Mouse (Mus musculus) lung, embryonic 14.5 days (tissue): ENCODE data around the gene Wdr3. TPM values are rescaled to one million over a fixed set of nuclear protein-coding genes. Genes with fewer than 3 reads are reported as not detected.

Source experiments
- ATAC-seq: fragments of 200-750 bp; cut with Nextera tagmentation; 2 replicates; pipeline ENCODE4 v1.8.0; 2017; ENCODE audit warnings: mild to moderate bottlenecking, moderate TSS enrichment, moderate library complexity; ENCODE audit not compliant: insufficient read depth
- DNase-seq: peaks from one replicate; pipeline ENCODE4 v3.0.0-alpha.2; 2015
- H3K27ac ChIP-seq: fragments of 300-500 bp; sonication (generic); 2 replicates; pipeline ENCODE4 v1.5.1; 2014; ENCODE audit warnings: low read depth, mild to moderate bottlenecking, moderate library complexity
- H3K27me3 ChIP-seq: fragments of 300-500 bp; sonication (generic); 2 replicates; pipeline ENCODE4 v1.6.1; 2014; ENCODE audit warnings: low read length, control low read depth; ENCODE audit not compliant: insufficient read depth
- H3K36me3 ChIP-seq: fragments of 300-500 bp; sonication (generic); 2 replicates; pipeline ENCODE4 v1.6.1; 2014; ENCODE audit warnings: control low read depth; ENCODE audit not compliant: insufficient read depth
- H3K4me1 ChIP-seq: fragments of 300-500 bp; sonication (generic); 2 replicates; pipeline ENCODE4 v1.6.1; 2014; ENCODE audit warnings: antibody characterized with exemption, control low read depth; ENCODE audit not compliant: insufficient read depth
- H3K4me2 ChIP-seq: fragments of 300-500 bp; sonication (generic); 2 replicates; pipeline ENCODE4 v1.6.1; 2014; ENCODE audit warnings: mild to moderate bottlenecking
- H3K4me3 ChIP-seq: fragments of 300-500 bp; sonication (generic); 2 replicates; pipeline ENCODE4 v1.5.1; 2014; ENCODE audit warnings: low read depth, low read length
- H3K9ac ChIP-seq: fragments of 300-500 bp; sonication (generic); 2 replicates; pipeline ENCODE4 v1.6.1; 2014
- H3K9me3 ChIP-seq: fragments of 300-500 bp; sonication (generic); 2 replicates; pipeline ENCODE4 v1.6.1; 2016; ENCODE audit warnings: low read depth, low read length, control low read depth
- CTCF ChIP-seq: IDR thresholded peaks from 2 replicates; pipeline ENCODE4 v1.5.1; 2016; ENCODE audit warnings: antibody characterized with exemption, low read depth
- WGBS: fragments of 180-500 bp; shearing (Covaris S2); extraction: QIAGEN DNeasy Blood & Tissue Kit; methylation state at CpG from one replicate; pipeline ENCODE4 v1.1.7; 2014; 5-methylcytosine and 5-hydroxymethylcytosine counted together
- polyA plus RNA-seq: library from polyadenylated mRNA; unstranded; fragments of >200 nt; fragmentation: Nextera tagmentation; extraction: Ambion mirVana; gene quantifications from 2 replicates; pipeline ENCODE4 v1.2.1, GENCODE M21; 2014

Gene Wdr3
- polyA plus RNA-seq, 1 experiment from 2014 or later, result 45.8 TPM

DNA sequence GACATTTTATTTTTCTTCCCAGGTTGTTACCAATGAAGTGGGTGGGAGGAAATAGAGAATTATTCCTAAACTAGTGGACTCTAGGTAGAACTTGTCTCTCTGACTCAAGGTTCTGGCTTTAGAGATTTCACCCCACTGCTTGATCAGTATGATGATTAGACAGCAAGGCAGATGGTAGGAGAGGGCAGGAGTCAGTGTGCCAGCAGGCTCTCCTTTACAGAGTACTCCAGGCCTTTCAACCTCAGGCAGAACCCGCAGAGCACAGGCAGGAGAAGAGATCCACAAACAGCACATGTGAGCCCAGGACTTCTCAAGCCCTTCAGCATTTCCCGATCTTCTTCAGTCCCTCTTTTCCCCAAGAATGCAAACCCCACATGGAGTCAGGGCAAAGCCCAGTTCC lies 43.5 kb downstream of the Wdr3 start:
- Histone ChIP-seq H3K27ac (no peak overlapping the region), H3K36me3 (no peaks in the 10 kb centered on the region), H3K4me2 (no peak overlapping the region), H3K9me3 (no peaks in the 10 kb centered on the region), H3K4me3 (no peak overlapping the region), H3K9ac (no peak overlapping the region), H3K27me3 (no peaks in the 10 kb centered on the region), H3K4me1 (no peaks in the 10 kb centered on the region)
- DNase-seq (no peak), ATAC-seq (no peak)
- no peak for TF ChIP-seq CTCF
- 53% methylated on average over 2 of the region's 2 CpGs for WGBS

DNA sequence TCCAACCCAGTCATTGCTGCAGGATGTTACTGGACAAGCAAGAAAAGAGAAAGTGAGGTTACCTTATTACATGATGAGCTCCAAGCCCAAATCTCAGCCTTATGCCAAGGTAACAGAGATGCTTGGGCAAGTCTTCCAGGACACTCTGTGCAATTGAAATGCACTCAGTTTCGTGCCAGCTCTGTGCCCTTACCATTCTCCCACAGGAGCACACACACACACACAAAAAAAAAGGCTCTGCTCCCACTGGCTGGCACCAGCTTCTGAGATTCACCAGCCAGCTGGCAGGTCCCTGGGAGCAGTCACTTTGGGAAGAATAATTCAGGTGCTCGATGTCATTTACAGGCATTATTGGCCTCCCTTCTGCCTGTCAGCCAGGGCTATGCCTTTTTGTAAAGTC lies 55.5 kb downstream of the Wdr3 start:
- no peak for TF ChIP-seq CTCF
- WGBS, result 67% methylated on average over 2 of the region's 2 CpGs

DNA sequence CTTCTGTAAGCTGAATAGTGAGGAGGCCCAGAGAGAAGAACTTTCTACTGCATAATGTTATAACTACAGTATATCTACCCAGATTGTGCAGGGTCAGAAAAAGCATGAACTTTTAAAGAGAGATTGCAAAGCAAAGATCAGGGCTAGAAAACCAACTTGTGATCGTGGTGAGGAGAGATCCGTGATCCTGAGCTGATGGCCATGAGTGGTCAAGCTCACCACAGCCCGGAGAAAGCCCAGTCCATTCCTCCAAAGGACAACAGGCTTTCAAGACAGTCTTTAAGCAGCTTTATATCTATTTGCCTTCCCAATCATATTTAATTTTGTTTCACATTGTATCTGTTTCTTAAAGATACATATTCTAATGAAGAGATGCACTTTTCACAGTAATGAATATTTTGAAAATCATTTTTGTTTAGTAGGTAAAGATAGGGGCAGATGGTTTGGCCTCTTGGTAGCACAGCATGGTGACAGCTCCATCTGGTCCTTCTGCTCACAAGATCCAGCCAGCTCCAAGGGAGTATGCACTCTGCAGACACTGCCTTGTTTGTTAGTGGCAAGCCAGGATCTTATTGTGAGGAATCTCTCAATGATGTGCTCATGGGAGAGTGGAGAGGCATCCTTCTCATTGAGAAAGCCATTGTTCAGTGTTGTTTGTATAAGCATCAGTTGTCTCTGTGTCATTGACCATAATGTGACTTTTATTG lies 59.7 kb downstream of the Wdr3 start:
- no peak for TF ChIP-seq CTCF

More for the DNA sequence above, 55.5 kb downstream of the Wdr3 start:
- Histone ChIP-seq H3K36me3 (no peaks in the 10 kb centered on the region), H3K27me3 (no peaks in the 10 kb centered on the region), H3K4me2 (no peak overlapping the region), H3K27ac (no peak overlapping the region), H3K9me3 (no peaks in the 10 kb centered on the region), H3K9ac (no peak overlapping the region), H3K4me3 (no peak overlapping the region), H3K4me1 (no peaks in the 10 kb centered on the region)
- DNase-seq (no peak), ATAC-seq (no peak)

More for the DNA sequence above, 59.7 kb downstream of the Wdr3 start:
- Histone ChIP-seq H3K27ac (no peak overlapping the region), H3K27me3 (no peaks in the 10 kb centered on the region), H3K36me3 (no peaks in the 10 kb centered on the region), H3K4me2 (no peak overlapping the region), H3K4me1 (no peaks in the 10 kb centered on the region), H3K9ac (no peak overlapping the region), H3K4me3 (no peak overlapping the region), H3K9me3 (no peaks in the 10 kb centered on the region)
- DNase-seq (no peak), ATAC-seq (no peak)
- WGBS, result 86% methylated on average over 3 of the region's 3 CpGs

Other genes with a start within 250 kb of the Wdr3 start
- gene Gdap2, start within 50 bp of the Wdr3 start, polyA plus RNA-seq, result 21.9 and 22.0 TPM in 2 replicates